Mouse (Mus musculus) left cerebral cortex, adult 11 months (tissue): ENCODE data around the gene Ikbke.
"Not testable (repeated sequence)": the region's sequence is repeated elsewhere in the genome, so short reads cannot be mapped to it uniquely, and the experiment has no call there.

Experiments
- DNase-seq: peaks from one replicate; pipeline ENCODE4 v3.0.0; 2022; ENCODE audit warnings: low spot score

Ikbke gene

GRCm38 (mm10) chr1:131279456-131279776 lies at the start of gene Ikbke:
Ikbke (minus strand) TSS chr1:131279606.
- DNase-seq, result no peak

DNA sequence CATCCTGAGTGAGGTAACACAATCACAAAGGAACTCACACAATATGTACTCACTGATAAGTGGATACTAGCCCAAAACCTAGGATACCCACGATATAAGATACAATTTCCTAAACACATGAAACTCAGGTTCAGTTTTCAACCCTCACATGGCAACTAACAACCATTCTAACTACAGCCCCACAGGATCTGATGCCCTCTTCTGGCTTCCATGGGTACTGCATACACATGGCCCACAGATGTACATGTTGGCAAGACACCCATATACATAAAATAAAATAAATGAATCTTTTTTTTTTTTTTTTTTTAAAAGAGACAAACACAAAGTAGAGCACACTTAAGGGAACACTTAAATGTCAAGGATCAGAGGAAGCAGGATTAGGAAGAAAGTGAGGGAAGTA lies 49.7 kb upstream of the Ikbke start:
- not testable (repeated sequence) for DNase-seq

DNA sequence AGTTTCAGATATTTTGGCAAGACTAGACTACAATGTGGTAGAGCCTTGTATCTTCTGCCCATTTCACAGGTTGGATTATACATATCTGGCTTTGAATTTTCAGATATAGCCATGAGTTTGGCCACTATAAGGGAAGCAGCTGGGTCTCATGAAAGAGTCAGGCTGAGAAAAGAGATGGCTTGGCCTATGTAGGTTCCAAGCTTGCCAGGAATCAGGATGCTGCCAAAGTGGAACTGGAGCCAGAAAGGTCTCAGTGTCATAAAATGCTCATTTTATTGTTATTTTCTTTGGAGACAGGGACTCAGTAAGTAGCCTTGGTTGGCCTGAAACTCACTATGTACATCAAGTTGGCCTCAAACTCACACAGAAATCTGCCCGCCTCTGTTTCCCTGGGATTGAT lies 47.8 kb upstream of the Ikbke start:
- DNase-seq, result no peak

GRCm38 (mm10) chr1:131324816-131325463 lies 45.5 kb upstream of the Ikbke start:
- no peak for DNase-seq

DNA sequence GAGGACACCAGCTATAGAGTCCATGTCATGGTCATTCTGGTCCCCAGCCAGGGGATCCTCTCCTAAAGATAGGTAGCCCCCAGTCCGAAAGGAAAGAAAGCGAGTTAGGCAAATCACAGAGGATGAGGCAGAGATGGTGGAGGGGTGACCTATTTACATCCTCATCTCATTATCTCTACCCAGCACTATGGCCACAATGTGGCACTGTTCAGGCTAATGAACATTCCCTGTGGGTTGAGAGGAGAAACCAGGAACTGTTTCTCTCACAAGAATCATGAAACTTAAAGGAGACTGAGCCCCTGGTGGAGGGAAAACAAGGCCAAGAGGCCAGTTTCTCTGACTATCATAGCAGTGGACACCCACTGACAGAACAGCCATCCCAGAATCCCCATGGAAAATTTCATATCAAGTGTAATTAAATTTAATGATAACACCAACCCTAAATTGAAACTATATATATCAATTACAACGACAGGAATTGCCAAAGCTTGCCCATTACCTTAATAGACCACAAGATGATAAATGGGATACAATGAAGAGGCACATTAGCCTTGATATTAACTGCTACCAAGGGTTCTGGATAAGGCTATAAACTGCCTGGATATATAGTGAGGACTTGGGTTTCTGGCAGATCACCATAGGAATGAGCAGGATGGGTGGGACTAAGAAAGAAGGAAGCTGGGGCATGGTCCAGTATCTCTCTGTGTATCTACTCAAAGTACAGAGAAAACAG lies 40.4 kb upstream of the Ikbke start:
- DNase-seq, result no peak

DNA sequence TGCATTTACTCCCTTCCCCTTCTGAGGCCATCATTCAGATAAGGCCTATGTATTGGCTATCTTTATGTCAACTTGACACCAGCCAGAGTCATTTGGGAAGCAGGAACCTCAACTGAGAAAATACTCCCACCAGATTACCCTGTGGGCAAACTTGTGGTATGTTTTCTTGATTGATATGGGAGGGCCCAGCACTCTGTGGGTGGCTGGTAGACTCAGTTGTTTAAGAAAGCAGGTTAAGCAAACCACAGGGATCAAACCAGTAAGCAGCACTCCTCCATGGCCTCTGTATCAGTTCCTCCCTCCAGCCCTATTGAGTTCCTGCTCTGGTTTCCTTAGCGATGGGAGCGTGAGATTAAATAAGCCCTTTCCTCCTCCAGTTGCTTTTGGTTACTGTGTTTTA lies 39.0 kb upstream of the Ikbke start:
- no peak for DNase-seq

GRCm38 (mm10) chr1:131317625-131318024 lies 38.2 kb upstream of the Ikbke start:
- DNase-seq, result no peak

- DNase-seq, result no peak
Observed at GRCm38 (mm10) chr1:131311284-131311683, 31.9 kb upstream of the Ikbke start.

GRCm38 (mm10) chr1:131310237-131310818 lies 30.9 kb upstream of the Ikbke start:
- no peak for DNase-seq

GRCm38 (mm10) chr1:131300750-131301149 lies 21.3 kb upstream of the Ikbke start:
- DNase-seq, result no peak

- DNase-seq, result no peak
Observed at GRCm38 (mm10) chr1:131299788-131300187, 20.4 kb upstream of the Ikbke start.

DNA sequence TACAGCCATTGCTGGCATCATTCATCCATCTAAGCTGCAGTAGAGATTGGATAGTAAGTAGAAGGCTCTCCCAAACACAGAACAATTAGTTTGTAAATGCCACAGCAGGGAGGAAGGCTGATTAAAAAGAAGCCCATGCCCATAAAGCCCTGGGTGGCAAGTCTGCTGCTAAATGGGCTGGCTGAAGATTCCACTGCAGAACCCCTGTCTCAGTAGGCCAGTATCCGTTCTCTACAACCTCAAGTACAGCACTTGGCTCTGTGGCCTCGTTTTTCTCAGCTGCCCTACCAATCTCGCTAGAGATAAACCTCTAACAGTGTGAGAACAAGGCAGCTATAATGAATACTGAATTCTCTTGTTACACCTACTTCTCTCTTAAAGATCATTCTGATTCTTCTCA lies 19.8 kb upstream of the Ikbke start:
- DNase-seq, result no peak

- DNase-seq, result no peak
Observed at GRCm38 (mm10) chr1:131298171-131298570, 18.8 kb upstream of the Ikbke start.

DNA sequence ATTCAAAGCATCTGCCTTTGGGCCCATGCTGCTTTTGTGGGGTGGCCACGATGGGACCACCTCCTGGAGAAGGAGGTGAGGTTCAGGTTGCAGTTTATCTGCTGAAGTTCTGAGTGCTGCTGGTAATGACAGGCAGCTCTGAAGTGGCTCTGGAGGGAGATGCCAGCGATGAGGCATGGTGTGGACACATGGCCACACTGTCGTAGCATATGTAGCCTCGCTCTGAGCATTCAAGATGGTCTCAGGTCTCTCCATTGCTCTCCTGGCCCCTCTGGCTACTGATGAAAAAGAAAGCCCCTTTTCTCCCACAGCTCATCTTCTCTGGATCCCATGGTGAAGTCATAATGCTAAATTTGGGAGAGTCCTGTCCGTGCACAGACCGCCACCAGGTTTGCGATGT lies 17.3 kb upstream of the Ikbke start:
- DNase-seq, result no peak

GRCm38 (mm10) chr1:131295200-131295599 lies 15.8 kb upstream of the Ikbke start:
- no peak for DNase-seq

DNA sequence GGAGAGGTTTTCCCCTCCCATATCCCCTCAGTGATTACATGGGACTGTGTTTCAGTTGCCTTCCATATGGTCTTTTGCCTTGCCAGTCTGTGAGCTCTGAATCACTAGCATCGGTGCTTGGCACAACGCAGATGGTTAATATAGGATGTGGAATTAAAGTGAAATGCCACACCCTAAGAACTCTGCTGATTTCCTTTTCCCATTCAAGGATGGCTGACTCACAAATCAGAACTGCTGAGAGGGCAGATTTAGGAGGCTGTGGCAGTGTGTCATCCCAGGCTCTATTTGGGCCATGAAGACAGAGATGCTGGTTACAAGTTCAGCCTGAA lies 14.5 kb upstream of the Ikbke start:
- DNase-seq, result no peak

DNA sequence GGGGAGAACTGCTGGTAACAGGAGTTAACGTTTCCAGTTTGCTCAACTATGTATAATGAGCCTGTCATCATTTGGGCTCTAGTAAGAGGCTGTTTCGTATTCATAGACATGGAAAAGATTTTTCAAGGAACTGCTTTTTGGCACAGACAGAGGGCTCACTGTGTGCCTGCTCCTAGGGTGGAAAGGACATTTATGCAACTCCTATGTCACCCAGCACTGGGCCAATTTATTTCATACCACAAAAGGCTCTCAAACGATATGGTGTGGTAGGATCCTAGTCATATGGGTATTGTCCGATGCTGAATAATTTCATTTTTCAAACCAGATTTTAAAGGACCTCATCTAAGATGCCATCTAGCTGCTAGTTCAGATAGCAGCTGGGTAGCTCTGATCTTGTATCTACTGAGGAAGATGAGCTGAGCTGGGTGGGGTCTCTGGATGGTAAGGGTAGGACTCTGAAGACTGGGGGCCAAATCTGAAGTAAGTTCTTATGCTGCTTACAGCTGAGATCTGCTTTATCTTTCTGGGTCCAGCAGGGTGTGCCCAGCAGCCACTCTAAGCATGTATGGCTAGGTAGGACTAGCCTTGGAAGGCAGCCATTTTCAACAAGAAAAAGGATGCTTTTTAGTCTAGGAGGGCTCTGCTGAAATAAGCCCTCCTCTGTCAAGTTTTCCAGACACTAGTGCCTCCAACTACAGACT lies 14.0 kb upstream of the Ikbke start:
- DNase-seq, result no peak

DNA sequence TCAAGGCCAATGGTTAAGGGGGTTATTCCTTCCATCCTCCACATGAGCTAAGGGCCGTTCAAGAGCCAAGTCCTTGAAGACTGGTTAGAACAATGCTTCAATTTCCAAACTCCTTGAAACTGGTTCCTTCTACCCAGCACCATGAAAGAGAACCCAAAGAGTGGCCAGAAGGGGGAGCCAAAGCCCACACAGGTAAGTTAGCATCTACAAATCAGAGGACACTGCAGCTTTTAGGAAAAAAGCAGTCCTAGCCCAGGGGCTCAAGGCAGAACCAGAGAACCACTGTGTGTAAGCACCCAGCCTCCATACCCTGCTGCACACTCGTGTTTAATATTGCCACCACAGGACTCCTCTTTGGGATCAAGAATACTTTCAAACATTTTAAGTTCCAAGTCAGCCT lies 11.2 kb upstream of the Ikbke start:
- peak; percentile 39 for DNase-seq

GRCm38 (mm10) chr1:131288938-131289337 lies 9.5 kb upstream of the Ikbke start:
- no peak for DNase-seq

DNA sequence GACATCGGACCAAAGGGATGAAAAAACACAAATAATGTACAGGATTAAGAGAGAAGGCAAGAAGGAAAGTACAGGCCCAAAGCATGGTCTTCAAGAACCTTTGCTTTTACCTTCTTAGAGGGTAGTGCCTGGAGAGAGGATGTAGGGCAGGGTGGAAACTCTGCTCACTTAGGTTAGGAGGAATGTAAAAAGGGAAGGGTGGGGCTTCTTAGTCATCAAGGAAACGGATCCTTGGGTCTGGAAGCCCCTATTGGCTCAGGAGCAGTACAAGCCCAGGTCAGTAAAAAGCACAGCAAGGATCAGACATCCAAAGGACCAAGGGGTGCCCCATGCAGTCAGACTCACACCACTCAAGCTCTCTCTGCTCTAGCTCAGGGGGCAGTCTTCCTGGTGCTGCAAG lies 7.9 kb upstream of the Ikbke start:
- no peak for DNase-seq

- DNase-seq, result no peak
Observed at GRCm38 (mm10) chr1:131286803-131287202, 7.4 kb upstream of the Ikbke start.

DNA sequence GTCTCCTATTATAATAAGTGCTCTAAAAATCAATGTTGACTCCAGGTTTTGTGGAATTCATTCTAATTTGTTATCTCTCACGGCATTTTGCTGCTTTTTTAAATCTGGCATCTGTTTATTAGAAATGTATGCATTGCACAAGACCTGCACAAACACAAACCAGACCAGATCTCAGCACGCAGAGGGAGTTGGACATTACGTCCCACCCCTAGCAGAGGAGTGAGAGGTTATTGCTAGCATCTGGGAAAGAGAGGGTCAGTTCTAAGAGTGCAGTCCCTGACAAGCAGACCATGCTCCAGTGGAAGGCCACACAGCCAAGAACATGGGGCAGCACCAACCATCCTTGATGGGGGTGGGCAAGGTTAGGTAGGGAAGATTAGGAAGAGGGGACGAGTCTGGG lies 5.2 kb upstream of the Ikbke start:
- DNase-seq, result no peak

GRCm38 (mm10) chr1:131284167-131284566 lies 4.8 kb upstream of the Ikbke start:
- DNase-seq, result no peak
